Mouse (Mus musculus): ENCODE measurements at regions not wholly inside any gene's neighbourhood (a gene's known extent, or its start where the extent isn't known, plus 50 kb on each side); places are given as distances from the start of the nearest gene placed in this dataset.
A peak's percentile ranks its signal among the peaks of the same experiment; 100 is the strongest.

DNA sequence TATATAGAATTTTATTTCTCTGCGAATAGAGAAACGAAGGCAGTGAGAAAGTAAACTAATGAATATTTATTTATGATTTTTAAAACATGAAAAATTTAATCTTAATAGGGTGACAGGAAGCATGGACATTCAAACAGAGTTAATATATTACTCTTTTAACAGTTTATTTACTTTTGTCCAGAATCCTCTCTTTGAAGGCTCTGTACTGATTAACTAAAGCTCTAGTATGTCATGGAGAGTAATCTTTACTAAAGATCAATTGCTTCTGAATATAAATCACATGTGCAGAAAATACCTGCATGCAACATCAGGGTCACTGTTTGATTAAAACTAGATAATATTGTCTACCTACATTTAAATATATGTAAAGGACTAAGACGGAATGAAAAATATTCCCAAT is 818.7 kb upstream of the Robo1 start:
- Histone ChIP-seq H3K36me3 (ENCODE audit: control insufficient read depth, insufficient read depth, low read length) (no peaks in the 10 kb centered on the region), H3K4me2 (ENCODE audit: low read length) (no peak overlapping the region), H3K27me3 (ENCODE audit: control insufficient read depth, insufficient read depth, low read depth, low read length) (no peaks in the 10 kb centered on the region), H3K27ac (ENCODE audit: low read length) (no peak overlapping the region), H3K4me1 (ENCODE audit: control insufficient read depth, insufficient read depth, low read length) (no peaks in the 10 kb centered on the region), H3K4me3 (ENCODE audit: low read depth, low read length) (no peak overlapping the region), H3K9me3 (replicated peaks; ENCODE audit: control insufficient read depth, low read length, poor library complexity, severe bottlenecking) (no peaks in the 10 kb centered on the region), H3K9ac (ENCODE audit: low read depth, low read length) (no peak overlapping the region)
- ATAC-seq = no peak
- 82% methylated on average over 3 of the region's 3 CpGs for WGBS

GRCm38 (mm10) chr16:71496478-71497198 is 811.5 kb upstream of the Robo1 start:
- 38% methylated on average over 2 of the region's 2 CpGs for WGBS

DNA sequence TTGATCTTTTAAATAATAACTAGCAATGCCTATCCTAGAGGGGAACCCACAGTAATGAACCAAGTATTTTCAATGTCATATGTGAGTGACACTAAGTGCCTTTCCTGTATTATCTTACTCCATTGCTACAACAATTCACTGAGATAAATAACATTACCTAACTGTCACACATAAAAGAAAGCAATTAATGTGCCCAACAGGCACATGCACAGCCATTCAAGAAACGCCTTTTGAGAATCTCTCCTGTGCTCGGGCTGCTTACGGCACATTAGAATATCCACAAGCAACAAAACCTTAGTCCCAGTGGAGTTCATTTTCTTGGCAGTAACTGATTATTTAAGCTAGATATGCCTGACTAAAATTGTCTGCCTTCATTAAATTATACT is 810.9 kb upstream of the Robo1 start:
- peaks cover 6% of the 10 kb centered on the region; the same call in 1 of the 2 replicates for H3K4me1 ChIP-seq (ENCODE audit: control insufficient read depth, insufficient read depth, low read length)
- no peak overlapping the region for H3K4me3 ChIP-seq (ENCODE audit: low read depth, low read length)
- H3K36me3 ChIP-seq (ENCODE audit: control insufficient read depth, insufficient read depth, low read length) = no peaks in the 10 kb centered on the region
- 11% methylated on average over 3 of the region's 3 CpGs for WGBS
- no peak overlapping the region for H3K9ac ChIP-seq (ENCODE audit: low read depth, low read length)
- no peak overlapping the region for H3K4me2 ChIP-seq (ENCODE audit: low read length)
- no peak overlapping the region for H3K27ac ChIP-seq (ENCODE audit: low read length)
- 0 out of 2 replicates have a peak, but pooled peaks have one; percentile 54 for ATAC-seq
- H3K27me3 ChIP-seq (ENCODE audit: control insufficient read depth, insufficient read depth, low read depth, low read length) = no peaks in the 10 kb centered on the region
- H3K9me3 ChIP-seq (replicated peaks; ENCODE audit: control insufficient read depth, low read length, poor library complexity, severe bottlenecking) = no peaks in the 10 kb centered on the region

More at GRCm38 (mm10) chr16:71496478-71497198, 811.5 kb upstream of the Robo1 start:
- H3K9me3 ChIP-seq (replicated peaks; ENCODE audit: control insufficient read depth, low read length, poor library complexity, severe bottlenecking) = no peaks in the 10 kb centered on the region
- no peak overlapping the region for H3K27ac ChIP-seq (ENCODE audit: low read length)
- no peak overlapping the region for H3K9ac ChIP-seq (ENCODE audit: low read depth, low read length)
- no peaks in the 10 kb centered on the region for H3K27me3 ChIP-seq (ENCODE audit: control insufficient read depth, insufficient read depth, low read depth, low read length)
- H3K4me3 ChIP-seq (ENCODE audit: low read depth, low read length) = no peak overlapping the region
- H3K4me1 ChIP-seq (ENCODE audit: control insufficient read depth, insufficient read depth, low read length) = peaks cover 6% of the 10 kb centered on the region; the same call in 1 of the 2 replicates
- no peak overlapping the region for H3K4me2 ChIP-seq (ENCODE audit: low read length)
- ATAC-seq = peak; percentile 42; the same call in 1 of the 2 replicates
- H3K36me3 ChIP-seq (ENCODE audit: control insufficient read depth, insufficient read depth, low read length) = no peaks in the 10 kb centered on the region

DNA sequence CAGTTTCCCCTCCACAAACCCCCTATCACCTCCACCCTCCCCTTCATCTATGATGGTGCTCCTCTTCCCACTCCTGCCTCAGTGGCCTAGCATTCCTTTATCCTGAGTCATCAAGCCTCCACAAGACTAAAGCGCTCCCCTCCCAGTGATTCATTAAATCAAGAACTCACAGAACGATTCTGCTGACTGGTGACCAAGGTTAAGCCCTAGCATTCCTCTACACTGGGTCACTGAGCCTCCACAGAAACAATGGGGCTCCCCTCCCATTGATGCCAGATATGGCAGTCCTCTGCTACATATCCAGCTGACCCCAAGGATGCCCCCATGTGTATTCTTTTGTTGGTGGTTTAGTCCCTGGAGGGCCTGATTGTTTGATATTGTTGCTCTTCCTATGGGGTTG is 796.7 kb upstream of the Robo1 start:
- no peak overlapping the region for H3K27ac ChIP-seq (ENCODE audit: low read length)
- H3K4me2 ChIP-seq (ENCODE audit: low read length) = no peak overlapping the region
- no peaks in the 10 kb centered on the region for H3K9me3 ChIP-seq (replicated peaks; ENCODE audit: control insufficient read depth, low read length, poor library complexity, severe bottlenecking)
- no peak overlapping the region for H3K4me3 ChIP-seq (ENCODE audit: low read depth, low read length)
- H3K36me3 ChIP-seq (ENCODE audit: control insufficient read depth, insufficient read depth, low read length) = no peaks in the 10 kb centered on the region
- WGBS = 44% methylated on average over 2 of the region's 2 CpGs
- no peak for ATAC-seq
- H3K9ac ChIP-seq (ENCODE audit: low read depth, low read length) = no peak overlapping the region
- no peaks in the 10 kb centered on the region for H3K4me1 ChIP-seq (ENCODE audit: control insufficient read depth, insufficient read depth, low read length)
- H3K27me3 ChIP-seq (ENCODE audit: control insufficient read depth, insufficient read depth, low read depth, low read length) = no peaks in the 10 kb centered on the region

- 0 out of 2 replicates have a peak, but pooled peaks cover 2% of the 10 kb centered on the region for H3K9me3 ChIP-seq (replicated peaks; ENCODE audit: control insufficient read depth, low read length, poor library complexity, severe bottlenecking)
- no peak overlapping the region for H3K4me3 ChIP-seq (ENCODE audit: low read depth, low read length)
- H3K4me2 ChIP-seq (ENCODE audit: low read length) = no peak overlapping the region
- no peaks in the 10 kb centered on the region for H3K4me1 ChIP-seq (ENCODE audit: control insufficient read depth, insufficient read depth, low read length)
- no peak overlapping the region for H3K9ac ChIP-seq (ENCODE audit: low read depth, low read length)
- no peak for ATAC-seq
- no peak overlapping the region for H3K27ac ChIP-seq (ENCODE audit: low read length)
- no peaks in the 10 kb centered on the region for H3K36me3 ChIP-seq (ENCODE audit: control insufficient read depth, insufficient read depth, low read length)
- H3K27me3 ChIP-seq (ENCODE audit: control insufficient read depth, insufficient read depth, low read depth, low read length) = no peaks in the 10 kb centered on the region
Measured at GRCm38 (mm10) chr16:71539312-71539711, 768.8 kb upstream of the Robo1 start.

Measured in midbrain, embryonic 16.5 days (tissue).